Mouse (Mus musculus): ENCODE measurements around the gene Eif3i.

GRCm38 (mm10) chr4:129615801-129616290, 15.4 kb upstream of the Eif3i start:
- TF ChIP-seq CTCF (IDR thresholded peaks at IDR 0.05; ENCODE audit: control insufficient read depth, insufficient read depth, insufficient replicate concordance, low read depth, low read length) (no peak), POLR2A (IDR thresholded peaks at IDR 0.05; ENCODE audit: control insufficient read depth, low read depth, low read length) (no peak)

Data from testis, adult 2 months (tissue).